ENCODE assay signal across 8 mouse cellular contexts in the genomic region with DNA sequence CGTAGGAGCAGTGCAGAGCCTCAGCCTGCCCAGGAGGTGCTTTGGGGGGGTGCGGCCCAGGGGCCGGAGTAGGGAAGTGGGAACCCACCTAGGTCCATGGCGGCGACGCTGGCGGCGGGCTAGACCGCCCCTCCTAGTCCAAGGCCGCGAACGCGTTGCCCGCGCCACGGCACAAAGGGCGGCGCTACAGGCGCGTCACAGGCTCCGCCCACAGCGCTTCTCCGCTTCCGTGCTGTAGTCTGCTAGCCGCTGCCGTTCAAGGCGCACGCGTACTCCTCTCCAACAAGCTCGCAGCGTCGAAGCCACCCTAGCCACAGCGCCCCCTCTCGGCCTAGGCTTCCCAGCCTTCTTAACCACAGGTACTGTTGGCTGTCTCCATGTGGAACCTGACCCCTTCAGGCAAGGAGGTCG. TPM values are rescaled to one million over a fixed set of nuclear protein-coding genes. Genes with fewer than 3 reads are reported as not detected.
A peak's percentile ranks its signal among the peaks of the same experiment; 100 is the strongest.
DNase-seq lines count a peak whose midpoint lies in the region; ATAC-seq and TF ChIP-seq lines count a peak whose summit lies in the region.

A gene (plus strand): TSS at position 219 of the 411 bp plus-strand sequence.
A gene (minus strand): TSS at position 275 of the 411 bp plus-strand sequence.

- H3K4me1 ChIP-seq in embryonic facial prominence, embryonic 14.5 days (ENCODE audit: control insufficient read depth, insufficient read depth, low read length): 0 out of 2 replicates have a peak, but pooled peaks cover 3% of the 10 kb centered on the region
- no peaks in the 10 kb centered on the region; the same call in none of the 2 replicates for H3K4me1 ChIP-seq in heart, adult 2 months (ENCODE audit: control insufficient read depth, insufficient read depth, low read length)
- H3K4me1 ChIP-seq in limb, embryonic 13.5 days: peaks cover 18% of the 10 kb centered on the region
- peaks cover 9% of the 10 kb centered on the region for H3K4me1 ChIP-seq in midbrain, embryonic 16.5 days (ENCODE audit: control insufficient read depth, insufficient read depth, low read length)

- no peaks in the 10 kb centered on the region for H3K79me2 ChIP-seq in heart, adult 2 months (replicated peaks; ENCODE audit: control insufficient read depth, insufficient read depth, low read length)

- WGBS in embryonic facial prominence, embryonic 14.5 days: 1% methylated on average over 18 of the region's 35 CpGs
- 2% methylated on average over 34 of the region's 35 CpGs for WGBS in heart, adult 2 months
- 1% methylated on average over 35 of the region's 35 CpGs for WGBS in limb, embryonic 13.5 days
- WGBS in midbrain, embryonic 16.5 days: 0% methylated on average over 30 of the region's 35 CpGs

- H3K4me3 ChIP-seq in embryonic facial prominence, embryonic 14.5 days (ENCODE audit: low read depth, low read length): peak within 1 kb of the TSS; percentile 86
- H3K4me3 ChIP-seq in heart, adult 2 months: peak within 1 kb of the TSS; percentile 93
- H3K4me3 ChIP-seq in limb, embryonic 13.5 days: peak within 1 kb of the TSS; percentile 64
- peak within 1 kb of the TSS; percentile 94 for H3K4me3 ChIP-seq in midbrain, embryonic 16.5 days (ENCODE audit: low read depth, low read length)

- H3K36me3 ChIP-seq in embryonic facial prominence, embryonic 14.5 days (ENCODE audit: control insufficient read depth, insufficient read depth, low read length): peaks cover 38% of the 10 kb centered on the region
- no peaks in the 10 kb centered on the region for H3K36me3 ChIP-seq in heart, adult 2 months (ENCODE audit: control insufficient read depth, insufficient read depth, low read length)
- peaks cover 57% of the 10 kb centered on the region for H3K36me3 ChIP-seq in limb, embryonic 13.5 days
- H3K36me3 ChIP-seq in midbrain, embryonic 16.5 days (ENCODE audit: control insufficient read depth, insufficient read depth, low read length): peaks cover 9% of the 10 kb centered on the region; the same call in 1 of the 2 replicates

- TF ChIP-seq CTCF in heart, adult 2 months (IDR thresholded peaks at IDR 0.05): peak; percentile 96

- no peaks in the 10 kb centered on the region for H3K9me3 ChIP-seq in embryonic facial prominence, embryonic 14.5 days (ENCODE audit: control insufficient read depth, low read length)
- no peaks in the 10 kb centered on the region for H3K9me3 ChIP-seq in limb, embryonic 13.5 days
- no peaks in the 10 kb centered on the region for H3K9me3 ChIP-seq in midbrain, embryonic 16.5 days (replicated peaks; ENCODE audit: control insufficient read depth, low read length, poor library complexity, severe bottlenecking)

- H3K4me2 ChIP-seq in embryonic facial prominence, embryonic 14.5 days (ENCODE audit: low read depth, low read length): peak within 1 kb of the TSS; percentile 71
- H3K4me2 ChIP-seq in limb, embryonic 13.5 days (replicated peaks): peak within 1 kb of the TSS; percentile 71
- peak within 1 kb of the TSS; percentile 78 for H3K4me2 ChIP-seq in midbrain, embryonic 16.5 days (ENCODE audit: low read length)

- intact Hi-C loops in heart, adult 2 months (cut with DNase I): loop anchor here (1.0 to 5.0 kb wide), 3 partner anchors 15 to 135 kb away; a partner anchor contains a TSS

- no peaks in the 10 kb centered on the region for H3K27me3 ChIP-seq in embryonic facial prominence, embryonic 14.5 days (replicated peaks; ENCODE audit: control insufficient read depth, insufficient read depth, low read length)
- H3K27me3 ChIP-seq in heart, adult 2 months (ENCODE audit: control insufficient read depth, insufficient read depth, low read length): no peaks in the 10 kb centered on the region
- no peaks in the 10 kb centered on the region for H3K27me3 ChIP-seq in limb, embryonic 13.5 days
- no peaks in the 10 kb centered on the region for H3K27me3 ChIP-seq in midbrain, embryonic 16.5 days (ENCODE audit: control insufficient read depth, insufficient read depth, low read depth, low read length)

- TF ChIP-seq POLR2A in heart, adult 2 months (IDR thresholded peaks at IDR 0.05; ENCODE audit: insufficient read depth, low read depth, low read length): peak; percentile 75

- DNase-seq in 3T3-L1 (ENCODE audit: low read depth, low spot score): peak; percentile 97
- peak; percentile 91 to 93 for DNase-seq in adrenal gland, postnatal 4 days (ENCODE audit: low spot score in 2 of 2)
- peak; percentile 99 for DNase-seq in embryonic facial prominence, embryonic 14.5 days (ENCODE audit: low spot score)
- peak; percentile 97 for DNase-seq in heart, adult 2 months
- DNase-seq in kidney, adult 8-10 months: peak; percentile 96 to 97
- peak; percentile 92 to 98 for DNase-seq in spleen, postnatal 10 days (ENCODE audit: low spot score in 2 of 2)

- H3K27ac ChIP-seq in embryonic facial prominence, embryonic 14.5 days (replicated peaks; ENCODE audit: low read depth, low read length): peak within 1 kb of the TSS; percentile 97
- H3K27ac ChIP-seq in heart, adult 2 months: peak within 1 kb of the TSS; percentile 92
- H3K27ac ChIP-seq in limb, embryonic 13.5 days: peak within 1 kb of the TSS; percentile 94
- peak within 1 kb of the TSS; percentile 93 for H3K27ac ChIP-seq in midbrain, embryonic 16.5 days (ENCODE audit: low read length)

- TF ChIP-seq EP300 in heart, adult 2 months (IDR thresholded peaks at IDR 0.05; ENCODE audit: insufficient read depth, low read depth, low read length): peak; percentile 90

- ATAC-seq in embryonic facial prominence, embryonic 14.5 days (ENCODE audit: low read depth): peak; percentile 98
- ATAC-seq in limb, embryonic 13.5 days (ENCODE audit: low FRiP score, low read depth): peak; percentile 97
- peak; percentile 99 for ATAC-seq in midbrain, embryonic 16.5 days

- peak within 1 kb of the TSS; percentile 93 for H3K9ac ChIP-seq in embryonic facial prominence, embryonic 14.5 days (ENCODE audit: low read depth, low read length)
- peak within 1 kb of the TSS; percentile 76 for H3K9ac ChIP-seq in heart, adult 2 months (ENCODE audit: low read depth, low read length)
- H3K9ac ChIP-seq in limb, embryonic 13.5 days: peak within 1 kb of the TSS; percentile 86
- peak within 1 kb of the TSS; percentile 90 for H3K9ac ChIP-seq in midbrain, embryonic 16.5 days (ENCODE audit: low read depth, low read length)

RNA-seq across cellular contexts. Expression of the first gene that starts in this region (rescaled TPM):
- total RNA-seq in adrenal gland, postnatal 4 days (2021): under 1 TPM in 1 of 2 experiments, not detected in 1; 0.59 TPM
- polyA plus RNA-seq in embryonic facial prominence, embryonic 14.5 days (2014; fragmentation: Nextera tagmentation; extraction: Ambion mirVana): 0.79 and 0.96 TPM in 2 replicates
- under 1 TPM in 1 of 2 experiments, not detected in 1; 0.43 TPM for total RNA-seq in heart, adult 2 months (2021)
- polyA plus RNA-seq in heart, adult 2 months (2012; rRNA removed): 0.73 and 1.2 TPM in 2 replicates
- polyA plus RNA-seq in limb, embryonic 13.5 days (2015; fragmentation: Nextera tagmentation; extraction: Ambion mirVana): 0.64 and 1.1 TPM in 2 replicates
- 0.40 and 1.0 TPM in 2 replicates for polyA plus RNA-seq in midbrain, embryonic 16.5 days (2015; fragmentation: Nextera tagmentation; extraction: Ambion mirVana)

RNA-seq across cellular contexts. Expression of the second gene that starts in this region (rescaled TPM):
- 10 to 100 TPM in 1 of 2 experiments, 1 to 10 TPM in 1; 9.6 to 10.3 TPM for total RNA-seq in adrenal gland, postnatal 4 days (2021)
- polyA plus RNA-seq in embryonic facial prominence, embryonic 14.5 days (2014; fragmentation: Nextera tagmentation; extraction: Ambion mirVana): 22.3 and 30.4 TPM in 2 replicates
- total RNA-seq in heart, adult 2 months (2021): 1 to 10 TPM; 3.9 to 4.5 TPM
- 2.3 and 3.8 TPM in 2 replicates for polyA plus RNA-seq in heart, adult 2 months (2012; rRNA removed)
- polyA plus RNA-seq in limb, embryonic 13.5 days (2015; fragmentation: Nextera tagmentation; extraction: Ambion mirVana): 31.6 and 35.2 TPM in 2 replicates
- polyA plus RNA-seq in midbrain, embryonic 16.5 days (2015; fragmentation: Nextera tagmentation; extraction: Ambion mirVana): 13.8 and 15.4 TPM in 2 replicates

Comparison
In these comparisons a context has a peak if more than half of its experiments do, and no peak if none do; other contexts are left out.
1. Peak in every context shown above with its lines: DNase-seq, ATAC-seq, H3K4me3 ChIP-seq and H3K27ac ChIP-seq.